Mouse (Mus musculus): Measurements from ENCODE around the gene Ccser1. TPM values are rescaled to one million over a fixed set of nuclear protein-coding genes. Genes with fewer than 3 reads are reported as not detected.

The Ccser1 gene
- total and polyA plus RNA-seq, 3 experiments = 0.45 to 1.7 (median 0.94) TPM

DNA sequence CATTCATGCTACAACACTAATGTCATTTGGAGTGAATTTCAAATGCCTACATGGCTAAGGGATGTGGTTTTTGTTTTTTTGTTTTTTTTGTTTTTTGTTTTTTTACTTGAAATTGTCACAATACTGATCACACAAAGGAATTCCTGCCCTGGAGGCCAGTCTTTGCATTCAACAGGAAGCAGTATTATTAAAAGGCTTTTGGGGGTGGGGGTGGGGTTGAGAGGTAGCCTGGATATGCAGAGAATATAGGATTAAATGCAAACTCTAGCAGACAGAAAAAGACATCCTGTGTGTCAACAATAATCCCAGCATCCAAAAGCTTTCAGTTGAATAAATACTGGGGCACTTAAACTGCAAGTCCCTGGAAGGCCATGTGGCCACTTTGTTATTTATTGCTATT lies 24.4 kb upstream of the Ccser1 start:
- TF ChIP-seq POLR2A (IDR thresholded peaks at IDR 0.05; ENCODE audit: insufficient read depth, low read depth, low read length) (no peak), CTCF (IDR thresholded peaks at IDR 0.05) (no peak), EP300 (IDR thresholded peaks at IDR 0.05; ENCODE audit: insufficient read depth, low read depth, low read length) (no peak)
- Histone ChIP-seq H3K79me2 (replicated peaks; ENCODE audit: control insufficient read depth, insufficient read depth, low read length) (no peaks in the 10 kb centered on the region), H3K27me3 (ENCODE audit: control insufficient read depth, insufficient read depth, low read length) (no peaks in the 10 kb centered on the region), H3K27ac (no peak overlapping the region), H3K4me3 (no peak overlapping the region), H3K4me1 (ENCODE audit: control insufficient read depth, insufficient read depth, low read length) (no peaks in the 10 kb centered on the region), H3K9ac (ENCODE audit: low read depth, low read length) (no peak overlapping the region), H3K36me3 (ENCODE audit: control insufficient read depth, insufficient read depth, low read length) (no peaks in the 10 kb centered on the region)
- no peak for DNase-seq
- intact Hi-C loops (cut with DNase I) = no loop called here

DNA sequence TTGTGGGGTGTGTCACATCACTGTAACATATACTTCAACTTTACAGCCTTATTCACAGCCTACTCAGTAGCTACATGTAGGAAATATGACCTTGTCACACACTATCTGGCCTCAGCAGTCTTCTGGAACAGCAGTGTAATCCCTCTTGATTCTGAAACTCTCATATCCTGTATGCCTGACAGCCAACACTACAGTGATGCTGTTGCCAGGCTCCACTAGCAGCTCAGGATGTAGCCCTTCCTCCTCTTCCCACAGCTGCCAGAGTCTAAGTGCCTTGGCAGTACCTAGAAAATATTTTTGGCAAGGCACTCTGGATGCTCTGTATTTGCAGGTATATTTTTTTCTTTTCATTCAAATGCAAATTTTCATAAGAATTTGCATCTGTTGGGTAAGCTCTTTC lies 18.0 kb upstream of the Ccser1 start:
- TF ChIP-seq POLR2A (IDR thresholded peaks at IDR 0.05; ENCODE audit: insufficient read depth, low read depth, low read length) (no peak), EP300 (IDR thresholded peaks at IDR 0.05; ENCODE audit: insufficient read depth, low read depth, low read length) (no peak), CTCF (IDR thresholded peaks at IDR 0.05) (no peak)
- DNase-seq = no peak
- no peaks in the 10 kb centered on the region for H3K36me3 ChIP-seq (ENCODE audit: control insufficient read depth, insufficient read depth, low read length)
- no peaks in the 10 kb centered on the region for H3K79me2 ChIP-seq (replicated peaks; ENCODE audit: control insufficient read depth, insufficient read depth, low read length)
- no peak overlapping the region for H3K9ac ChIP-seq (ENCODE audit: low read depth, low read length)
- no peak overlapping the region for H3K27ac ChIP-seq
- intact Hi-C loops (cut with DNase I) = no loop called here
- no peaks in the 10 kb centered on the region for H3K4me1 ChIP-seq (ENCODE audit: control insufficient read depth, insufficient read depth, low read length)
- no peak overlapping the region for H3K4me3 ChIP-seq
- H3K27me3 ChIP-seq (ENCODE audit: control insufficient read depth, insufficient read depth, low read length) = no peaks in the 10 kb centered on the region

DNA sequence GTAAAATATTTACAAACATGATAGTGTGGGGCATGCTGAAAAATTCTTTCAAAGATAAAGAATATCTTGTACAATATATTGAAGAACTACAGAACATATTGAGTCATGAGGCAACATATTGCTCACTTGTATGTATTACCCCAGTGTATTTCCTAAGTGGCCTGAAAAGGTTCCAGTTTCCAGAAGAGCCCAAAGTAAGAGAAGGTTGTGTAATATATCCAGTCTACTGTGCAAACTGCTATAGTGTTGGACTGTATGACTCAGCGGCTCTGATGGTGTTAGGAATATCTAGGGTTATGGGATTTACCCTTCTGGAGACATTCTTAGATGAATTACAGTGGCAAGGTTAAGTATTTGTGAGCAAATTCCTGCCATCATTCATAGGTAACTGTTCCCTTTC lies 13.2 kb upstream of the Ccser1 start:
- 91% methylated on average over 1 of the region's 1 CpGs for WGBS
- intact Hi-C loops (cut with DNase I) = no loop called here
- no peak overlapping the region for H3K4me3 ChIP-seq

DNA sequence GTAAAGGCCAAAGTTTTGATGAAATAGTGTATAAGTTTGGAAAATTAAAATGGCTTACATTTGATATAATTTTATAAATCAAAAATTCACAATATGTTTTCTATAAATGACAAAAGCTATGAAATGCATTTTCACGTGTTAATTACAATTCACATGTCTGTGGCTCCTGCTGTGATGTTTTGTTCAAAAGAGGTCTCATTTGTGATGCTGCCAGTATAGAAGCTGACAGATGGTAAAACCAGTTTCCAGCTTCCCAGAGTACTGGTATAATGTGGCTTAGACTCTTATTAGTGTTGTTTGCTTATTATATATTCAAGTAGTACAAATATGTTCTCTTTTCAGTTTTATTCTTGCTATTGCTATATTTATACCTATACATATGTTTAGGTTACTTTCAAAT lies 4.0 kb upstream of the Ccser1 start:
- Histone ChIP-seq H3K36me3 (ENCODE audit: control insufficient read depth, insufficient read depth, low read length) (no peaks in the 10 kb centered on the region), H3K27ac (no peak overlapping the region), H3K79me2 (replicated peaks; ENCODE audit: control insufficient read depth, insufficient read depth, low read length) (no peaks in the 10 kb centered on the region), H3K4me1 (ENCODE audit: control insufficient read depth, insufficient read depth, low read length) (no peaks in the 10 kb centered on the region), H3K9ac (ENCODE audit: low read depth, low read length) (no peak overlapping the region), H3K27me3 (ENCODE audit: control insufficient read depth, insufficient read depth, low read length) (no peaks in the 10 kb centered on the region), H3K4me3 (no peak overlapping the region)
- intact Hi-C loops (cut with DNase I) = no loop called here
- TF ChIP-seq EP300 (IDR thresholded peaks at IDR 0.05; ENCODE audit: insufficient read depth, low read depth, low read length) (no peak), POLR2A (IDR thresholded peaks at IDR 0.05; ENCODE audit: insufficient read depth, low read depth, low read length) (no peak), CTCF (IDR thresholded peaks at IDR 0.05) (no peak)
- WGBS = 75% methylated on average over 1 of the region's 1 CpGs
- no peak for DNase-seq

More for the DNA sequence above, 13.2 kb upstream of the Ccser1 start:
- H3K36me3 ChIP-seq (ENCODE audit: control insufficient read depth, insufficient read depth, low read length) = no peaks in the 10 kb centered on the region
- H3K9ac ChIP-seq (ENCODE audit: low read depth, low read length) = no peak overlapping the region
- DNase-seq = no peak
- no peaks in the 10 kb centered on the region for H3K79me2 ChIP-seq (replicated peaks; ENCODE audit: control insufficient read depth, insufficient read depth, low read length)
- no peaks in the 10 kb centered on the region for H3K4me1 ChIP-seq (ENCODE audit: control insufficient read depth, insufficient read depth, low read length)
- no peak for TF ChIP-seq POLR2A (IDR thresholded peaks at IDR 0.05; ENCODE audit: insufficient read depth, low read depth, low read length)
- no peak for TF ChIP-seq CTCF (IDR thresholded peaks at IDR 0.05)
- TF ChIP-seq EP300 (IDR thresholded peaks at IDR 0.05; ENCODE audit: insufficient read depth, low read depth, low read length) = no peak
- no peaks in the 10 kb centered on the region for H3K27me3 ChIP-seq (ENCODE audit: control insufficient read depth, insufficient read depth, low read length)
- no peak overlapping the region for H3K27ac ChIP-seq

DNA sequence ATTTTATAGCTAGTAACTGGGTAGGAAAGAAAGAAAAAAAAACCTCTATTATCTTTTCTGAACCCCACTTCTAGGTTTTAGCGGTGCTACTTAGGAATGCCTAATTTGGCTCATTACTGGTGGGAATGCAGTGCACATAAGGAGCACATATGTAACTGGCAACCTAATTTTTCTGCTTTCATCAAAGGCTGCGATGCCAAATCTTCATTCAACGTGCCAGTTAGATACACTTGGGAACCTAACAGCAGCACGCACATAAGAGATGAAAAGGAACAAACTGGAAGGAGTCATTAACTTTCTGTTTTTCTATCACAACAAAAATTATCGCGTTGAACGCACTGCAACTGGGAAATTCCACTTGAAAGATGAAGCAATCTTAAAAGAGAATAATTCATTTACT lies 2.6 kb upstream of the Ccser1 start:
- Histone ChIP-seq H3K79me2 (replicated peaks; ENCODE audit: control insufficient read depth, insufficient read depth, low read length) (no peaks in the 10 kb centered on the region), H3K4me1 (ENCODE audit: control insufficient read depth, insufficient read depth, low read length) (no peaks in the 10 kb centered on the region), H3K4me3 (no peak overlapping the region), H3K27ac (no peak overlapping the region), H3K9ac (ENCODE audit: low read depth, low read length) (no peak overlapping the region), H3K36me3 (ENCODE audit: control insufficient read depth, insufficient read depth, low read length) (no peaks in the 10 kb centered on the region), H3K27me3 (ENCODE audit: control insufficient read depth, insufficient read depth, low read length) (no peaks in the 10 kb centered on the region)
- TF ChIP-seq EP300 (IDR thresholded peaks at IDR 0.05; ENCODE audit: insufficient read depth, low read depth, low read length) (no peak), POLR2A (IDR thresholded peaks at IDR 0.05; ENCODE audit: insufficient read depth, low read depth, low read length) (no peak), CTCF (IDR thresholded peaks at IDR 0.05) (no peak)
- 82% methylated on average over 7 of the region's 7 CpGs for WGBS
- no peak for DNase-seq
- intact Hi-C loops (cut with DNase I) = no loop called here

DNA sequence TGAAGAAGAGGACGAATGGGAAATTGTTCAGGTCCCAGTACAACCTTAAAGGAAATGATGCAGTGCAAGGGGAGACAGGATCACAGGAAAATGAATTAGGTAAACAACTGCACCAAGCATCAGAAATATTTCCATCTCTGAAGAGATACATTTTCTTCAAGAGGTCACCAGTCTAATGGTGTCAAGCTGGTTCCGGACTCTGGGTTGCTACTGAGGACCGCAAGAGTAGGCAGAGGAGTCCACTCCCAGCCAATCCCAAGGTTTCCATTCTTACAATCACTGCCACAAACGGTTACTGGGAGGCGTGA lies 529 bp upstream of the Ccser1 start:
- Histone ChIP-seq H3K4me1 (ENCODE audit: control insufficient read depth, insufficient read depth, low read length) (no peaks in the 10 kb centered on the region), H3K27me3 (ENCODE audit: control insufficient read depth, insufficient read depth, low read length) (no peaks in the 10 kb centered on the region), H3K27ac (no peak overlapping the region; the same call in 1 of the 2 replicates), H3K4me3 (peak overlapping the region; percentile 68), H3K79me2 (replicated peaks; ENCODE audit: control insufficient read depth, insufficient read depth, low read length) (no peaks in the 10 kb centered on the region), H3K36me3 (ENCODE audit: control insufficient read depth, insufficient read depth, low read length) (no peaks in the 10 kb centered on the region), H3K9ac (ENCODE audit: low read depth, low read length) (peak overlapping the region; percentile 77)
- DNase-seq = no peak
- WGBS = 4% methylated on average over 5 of the region's 5 CpGs
- TF ChIP-seq CTCF (IDR thresholded peaks at IDR 0.05) (no peak), POLR2A (IDR thresholded peaks at IDR 0.05; ENCODE audit: insufficient read depth, low read depth, low read length) (no peak), EP300 (IDR thresholded peaks at IDR 0.05; ENCODE audit: insufficient read depth, low read depth, low read length) (no peak)
- intact Hi-C loops (cut with DNase I) = no loop called here

All from heart, adult 2 months (tissue).